Mouse (Mus musculus) hindbrain, embryonic 11.5 days (tissue): ENCODE results near the gene Sult4a1. TPM values are rescaled to one million over a fixed set of nuclear protein-coding genes. Genes with fewer than 3 reads are reported as not detected.
"Not testable (repeated sequence)": the region's sequence is repeated elsewhere in the genome, so short reads cannot be mapped to it uniquely, and the experiment has no call there.

Experiments
- ATAC-seq: fragments of 200-750 bp; cut with Nextera tagmentation; 2 replicates; pipeline ENCODE4 v1.8.0; 2017; ENCODE audit warnings: mild to moderate bottlenecking, moderate TSS enrichment, moderate library complexity; ENCODE audit not compliant: low FRiP score
- DNase-seq: peaks from one replicate; pipeline ENCODE4 v3.0.0-alpha.2; 2015; ENCODE audit warnings: low spot score
- H3K27ac ChIP-seq: fragments of 300-500 bp; sonication (generic); 2 replicates; pipeline ENCODE4 v1.5.1; 2014; ENCODE audit warnings: mild to moderate bottlenecking, low read depth, low read length
- H3K27me3 ChIP-seq: fragments of 300-500 bp; sonication (generic); 2 replicates; pipeline ENCODE4 v1.6.1; 2014; ENCODE audit warnings: mild to moderate bottlenecking, low read length, moderate library complexity, mixed read lengths; ENCODE audit not compliant: control insufficient read depth, insufficient read depth
- H3K36me3 ChIP-seq: fragments of 300-500 bp; sonication (generic); 2 replicates; pipeline ENCODE4 v1.6.1; 2014; ENCODE audit warnings: mild to moderate bottlenecking, low read length, moderate library complexity, mixed read lengths; ENCODE audit not compliant: control insufficient read depth, insufficient read depth
- H3K4me1 ChIP-seq: fragments of 300-500 bp; sonication (generic); replicated peaks from 2 replicates; pipeline ENCODE4 v1.6.1; 2014; ENCODE audit warnings: low read length, mixed read lengths; ENCODE audit not compliant: control insufficient read depth, insufficient read depth
- H3K4me2 ChIP-seq: fragments of 300-500 bp; sonication (generic); replicated peaks from 2 replicates; pipeline ENCODE4 v1.6.1; 2014; ENCODE audit warnings: mild to moderate bottlenecking, low read depth, low read length
- H3K4me3 ChIP-seq: fragments of 300-500 bp; sonication (generic); 2 replicates; pipeline ENCODE4 v1.5.1; 2014; ENCODE audit warnings: low read depth, low read length
- H3K9ac ChIP-seq: fragments of 300-500 bp; sonication (generic); 2 replicates; pipeline ENCODE4 v1.6.1; 2014; ENCODE audit warnings: low read depth, low read length
- H3K9me3 ChIP-seq: fragments of 300-500 bp; sonication (generic); 2 replicates; pipeline ENCODE4 v1.6.1; 2016; ENCODE audit warnings: low read length; ENCODE audit not compliant: control insufficient read depth
- WGBS: fragments of 180-500 bp; shearing (Covaris S2); extraction: QIAGEN DNeasy Blood & Tissue Kit; methylation state at CpG from one replicate; pipeline ENCODE4 v1.1.7; 2014; 5-methylcytosine and 5-hydroxymethylcytosine counted together
- polyA plus RNA-seq: library from polyadenylated mRNA; unstranded; fragments of >200 nt; fragmentation: Nextera tagmentation; extraction: Ambion mirVana; gene quantifications from 2 replicates; pipeline ENCODE4 v1.2.1, GENCODE M21; 2014

Gene Sult4a1
- polyA plus RNA-seq, 1 experiment from 2014 or later = 8.0 TPM

DNA sequence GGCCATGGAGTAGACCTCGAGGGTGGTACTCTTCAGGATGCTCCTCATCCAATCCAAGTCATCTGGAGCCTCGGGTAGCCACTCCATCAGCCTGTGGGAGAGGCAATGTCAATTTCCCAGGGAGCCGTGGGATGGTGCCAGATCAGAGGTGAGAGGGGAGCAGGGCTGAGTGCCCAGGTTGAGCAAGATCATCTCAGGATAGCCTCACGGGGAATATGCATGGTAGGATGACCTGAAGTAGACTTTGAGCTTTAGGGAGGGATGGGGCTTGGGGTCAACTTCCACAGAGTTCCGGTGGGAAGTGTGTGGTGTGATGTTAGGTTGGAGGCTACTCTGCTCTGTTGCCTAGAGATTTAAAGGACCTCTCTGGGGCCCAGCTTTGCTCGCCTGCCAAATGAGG lies 8.3 kb upstream of the Sult4a1 start:
- 77% methylated on average over 6 of the region's 6 CpGs for WGBS

GRCm38 (mm10) chr15:84108899-84109298 lies 3.3 kb upstream of the Sult4a1 start:
- Histone ChIP-seq H3K9me3 (no peaks in the 10 kb centered on the region), H3K4me1 (no peaks in the 10 kb centered on the region), H3K9ac (no peak overlapping the region), H3K27me3 (peaks cover 22% of the 10 kb centered on the region), H3K4me2 (no peak overlapping the region), H3K27ac (no peak overlapping the region), H3K36me3 (no peaks in the 10 kb centered on the region), H3K4me3 (no peak overlapping the region)
- DNase-seq (peak; percentile 60), ATAC-seq (no peak)
- WGBS = 9% methylated on average over 13 of the region's 13 CpGs

More for the DNA sequence above, 8.3 kb upstream of the Sult4a1 start:
- DNase-seq (no peak), ATAC-seq (no peak)
- Histone ChIP-seq H3K36me3 (no peaks in the 10 kb centered on the region), H3K9me3 (no peaks in the 10 kb centered on the region), H3K4me1 (no peaks in the 10 kb centered on the region), H3K27ac (no peak overlapping the region), H3K4me2 (no peak overlapping the region), H3K4me3 (no peak overlapping the region), H3K27me3 (no peaks in the 10 kb centered on the region), H3K9ac (no peak overlapping the region)

DNA sequence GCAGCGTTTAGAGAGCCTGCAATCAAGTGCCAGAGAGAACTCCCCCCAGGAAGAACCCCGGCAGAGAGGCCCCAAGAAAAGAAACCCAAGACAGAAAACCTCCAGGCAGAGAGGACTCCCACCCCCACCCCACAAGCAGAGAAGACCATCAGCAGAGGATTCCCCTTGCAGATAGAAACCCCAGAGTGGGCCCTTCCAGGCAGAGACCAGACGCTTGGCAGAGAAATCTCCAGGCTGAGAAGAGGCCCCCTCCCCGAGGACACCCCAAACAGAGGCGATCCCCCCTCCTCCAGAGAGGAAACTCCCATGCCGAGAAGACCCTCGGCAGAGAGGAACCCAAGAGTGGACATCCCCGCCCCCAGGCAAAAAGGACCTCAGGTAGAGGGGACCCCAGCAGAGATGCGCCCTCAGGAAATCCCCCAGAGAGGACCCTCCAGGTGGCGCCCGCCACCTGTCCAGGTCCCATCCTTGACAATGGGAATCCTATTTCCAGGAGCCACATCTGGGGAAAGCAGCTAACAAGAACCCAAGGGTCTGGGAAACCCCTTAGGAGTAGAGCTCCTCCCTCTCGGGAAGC lies 458 bp upstream of the Sult4a1 start:
- peak overlapping the region; percentile 87 for H3K4me2 ChIP-seq
- no peaks in the 10 kb centered on the region for H3K9me3 ChIP-seq
- H3K9ac ChIP-seq = peak overlapping the region; percentile 46

GRCm38 (mm10) chr15:84104626-84105025 lies 928 bp downstream of the Sult4a1 start:
- Histone ChIP-seq H3K9me3 (no peaks in the 10 kb centered on the region), H3K4me3 (no peak overlapping the region), H3K4me2 (peak overlapping the region; percentile 87; the same call in 1 of the 2 replicates), H3K36me3 (no peaks in the 10 kb centered on the region), H3K4me1 (no peaks in the 10 kb centered on the region), H3K9ac (no peak overlapping the region), H3K27ac (no peak overlapping the region), H3K27me3 (peaks cover 22% of the 10 kb centered on the region)
- ATAC-seq = peak; percentile 18; the same call in 1 of the 2 replicates
- WGBS = 77% methylated on average over 7 of the region's 7 CpGs
- no peak for DNase-seq

More for the DNA sequence above, 458 bp upstream of the Sult4a1 start:
- 14% methylated on average over 12 of the region's 12 CpGs for WGBS
- ATAC-seq = peak; percentile 12; the same call in 1 of the 2 replicates
- no peaks in the 10 kb centered on the region for H3K4me1 ChIP-seq
- H3K27me3 ChIP-seq = peaks cover 22% of the 10 kb centered on the region
- H3K36me3 ChIP-seq = no peaks in the 10 kb centered on the region
- H3K4me3 ChIP-seq = peak overlapping the region; percentile 60
- no peak for DNase-seq
- H3K27ac ChIP-seq = no peak overlapping the region

DNA sequence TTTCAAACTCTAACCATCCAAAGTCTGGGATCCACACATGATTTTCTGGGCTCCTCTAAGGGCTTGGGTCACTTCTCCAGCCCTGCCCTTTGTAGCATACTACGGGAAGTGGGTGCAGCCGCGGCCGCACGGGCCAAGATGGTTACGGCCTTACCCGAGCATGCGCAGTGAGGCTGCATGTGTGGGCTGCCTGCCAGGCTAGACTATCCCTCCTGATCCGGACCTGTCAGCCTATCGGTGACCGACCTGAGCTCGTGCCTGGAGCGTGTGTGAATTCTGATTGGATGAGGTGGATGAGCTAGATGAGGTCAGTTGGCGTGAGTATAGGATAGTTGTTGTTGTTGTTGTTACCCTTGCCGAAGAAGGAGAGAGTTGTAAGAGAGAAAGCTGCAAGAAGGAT lies 8.0 kb downstream of the Sult4a1 start:
- H3K4me2 ChIP-seq, H3K36me3 ChIP-seq, H3K4me1 ChIP-seq, H3K9me3 ChIP-seq, DNase-seq, H3K9ac ChIP-seq, ATAC-seq, H3K4me3 ChIP-seq, H3K27me3 ChIP-seq, H3K27ac ChIP-seq: not testable (repeated sequence)
- WGBS = 82% methylated on average over 15 of the region's 15 CpGs

GRCm38 (mm10) chr15:84096051-84096450 lies 9.5 kb downstream of the Sult4a1 start:
- 91% methylated on average over 8 of the region's 8 CpGs for WGBS
- no peaks in the 10 kb centered on the region for H3K27me3 ChIP-seq
- no peaks in the 10 kb centered on the region for H3K36me3 ChIP-seq
- H3K4me2 ChIP-seq = no peak overlapping the region
- H3K9ac ChIP-seq = no peak overlapping the region
- no peaks in the 10 kb centered on the region for H3K9me3 ChIP-seq
- ATAC-seq = no peak
- no peak overlapping the region for H3K4me3 ChIP-seq
- no peaks in the 10 kb centered on the region for H3K4me1 ChIP-seq
- DNase-seq = no peak
- H3K27ac ChIP-seq = no peak overlapping the region

DNA sequence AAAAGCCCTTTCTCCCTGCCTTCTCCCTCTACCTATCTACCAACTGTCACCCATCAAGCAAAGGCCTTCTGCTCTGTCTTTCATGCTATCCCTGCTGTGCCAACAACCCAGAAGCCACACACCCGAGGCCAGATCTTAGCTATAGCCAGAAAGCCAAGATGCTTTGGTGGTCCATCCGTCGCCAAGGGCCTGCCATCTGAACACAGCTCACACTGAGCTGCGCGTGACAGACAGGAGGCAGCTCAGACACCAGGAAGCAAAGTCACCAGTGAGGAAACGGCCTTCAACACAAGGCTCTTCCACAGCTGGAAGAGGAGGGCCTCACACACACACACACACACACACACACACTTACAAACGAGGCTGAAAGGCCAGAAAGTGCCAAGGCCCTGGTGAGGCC lies 10.6 kb downstream of the Sult4a1 start:
- Histone ChIP-seq H3K4me1 (no peaks in the 10 kb centered on the region), H3K9me3 (no peaks in the 10 kb centered on the region), H3K4me3 (no peak overlapping the region), H3K4me2 (no peak overlapping the region), H3K9ac (no peak overlapping the region), H3K36me3 (no peaks in the 10 kb centered on the region), H3K27me3 (no peaks in the 10 kb centered on the region), H3K27ac (no peak overlapping the region)
- no peak for DNase-seq
- no peak for ATAC-seq
- 69% methylated on average over 7 of the region's 7 CpGs for WGBS

DNA sequence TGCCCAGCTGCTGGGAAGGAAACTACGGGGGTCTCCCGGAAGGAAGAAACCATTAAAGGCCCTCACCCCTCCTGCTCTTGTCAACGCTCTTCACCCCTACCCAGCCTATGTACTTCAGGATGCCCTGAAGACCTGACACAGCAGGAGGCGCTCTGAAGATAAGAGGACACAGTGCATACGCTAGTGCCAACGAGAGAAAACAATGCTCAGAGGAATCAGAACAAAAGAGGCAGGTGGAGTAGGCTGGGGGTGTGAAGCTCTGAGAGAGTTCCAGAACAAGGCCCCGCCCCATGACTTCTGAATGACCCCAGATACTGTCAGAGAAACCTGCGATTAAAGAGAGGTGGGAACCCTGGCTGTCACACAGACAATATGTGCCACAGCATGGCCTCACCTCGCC lies 18.8 kb downstream of the Sult4a1 start:
- H3K27ac ChIP-seq = no peak overlapping the region
- 41% methylated on average over 9 of the region's 9 CpGs for WGBS
- H3K9ac ChIP-seq = no peak overlapping the region
- ATAC-seq = no peak
- no peak overlapping the region for H3K4me2 ChIP-seq
- H3K4me3 ChIP-seq = no peak overlapping the region
- no peaks in the 10 kb centered on the region for H3K9me3 ChIP-seq
- no peaks in the 10 kb centered on the region for H3K27me3 ChIP-seq
- no peaks in the 10 kb centered on the region for H3K36me3 ChIP-seq
- H3K4me1 ChIP-seq = no peaks in the 10 kb centered on the region
- DNase-seq = no peak

GRCm38 (mm10) chr15:84086364-84086763 lies 19.2 kb downstream of the Sult4a1 start:
- no peaks in the 10 kb centered on the region for H3K9me3 ChIP-seq
- no peak overlapping the region for H3K9ac ChIP-seq
- 35% methylated on average over 12 of the region's 12 CpGs for WGBS
- H3K4me1 ChIP-seq = no peaks in the 10 kb centered on the region
- H3K4me3 ChIP-seq = no peak overlapping the region
- no peak overlapping the region for H3K27ac ChIP-seq
- H3K27me3 ChIP-seq = no peaks in the 10 kb centered on the region
- H3K4me2 ChIP-seq = no peak overlapping the region
- DNase-seq = peak; percentile 31
- no peaks in the 10 kb centered on the region for H3K36me3 ChIP-seq
- no peak for ATAC-seq
